Mouse (Mus musculus) urinary bladder, postnatal 25 days (tissue): ENCODE measurements around the gene Nrxn3.

ENCODE experiments used
- DNase-seq: peaks from one replicate; pipeline ENCODE4 v3.0.0; 2022; ENCODE audit warnings: low spot score

Nrxn3 gene

DNA sequence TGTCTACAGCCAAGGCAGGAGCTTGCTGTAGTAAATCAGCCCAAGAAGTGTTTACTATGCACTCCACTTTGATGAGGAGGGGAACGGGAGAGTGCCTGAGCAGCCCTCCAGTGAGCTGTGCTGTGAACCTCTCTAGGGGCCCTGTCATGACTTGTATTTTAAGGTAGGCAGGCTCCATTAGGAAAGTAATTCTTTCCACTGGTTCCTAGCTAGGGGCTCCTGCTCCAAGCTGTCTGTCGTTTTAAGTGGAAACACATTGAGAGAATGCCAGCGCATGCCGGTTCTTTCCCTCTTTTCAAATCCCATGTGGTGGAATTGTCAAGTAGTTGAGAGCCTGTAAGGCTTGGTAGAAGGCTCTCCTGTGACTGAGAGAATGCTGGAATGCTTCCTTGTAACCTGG, 1091.9 kb downstream of the Nrxn3 start:
- no peak for DNase-seq

DNA sequence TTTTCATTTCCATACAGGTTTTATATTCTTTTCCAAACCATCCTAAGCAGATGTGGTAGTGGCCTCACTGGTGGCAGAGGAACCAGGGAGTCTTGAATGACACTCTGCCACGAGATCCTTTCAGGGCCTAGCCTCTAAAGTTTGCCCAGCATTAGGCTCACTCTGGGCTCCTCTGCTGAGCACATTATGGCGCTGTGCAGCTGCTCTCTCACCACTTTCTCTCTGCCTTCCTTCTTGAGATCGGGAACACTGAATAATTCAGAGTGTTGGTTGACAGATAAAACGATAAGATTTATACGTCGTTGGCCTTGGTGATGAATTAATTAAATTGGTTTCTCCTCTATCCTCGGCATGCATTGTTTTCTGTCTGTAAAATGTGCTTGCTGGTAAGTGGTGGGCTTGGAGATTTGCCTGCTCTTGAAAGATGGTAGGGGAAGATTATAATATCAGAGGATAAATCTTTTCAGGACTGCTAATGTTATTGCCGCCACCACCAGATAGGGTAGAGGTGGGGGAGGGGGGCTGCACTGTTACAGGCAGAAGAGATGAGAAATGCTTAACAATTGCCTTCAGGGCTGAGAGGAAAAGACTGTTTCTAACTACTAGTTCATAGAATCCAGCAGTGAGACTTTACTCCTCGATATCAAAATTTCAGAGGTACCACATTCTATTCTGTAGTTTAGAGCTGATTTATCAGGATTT, 1094.5 kb downstream of the Nrxn3 start:
- no peak for DNase-seq

DNA sequence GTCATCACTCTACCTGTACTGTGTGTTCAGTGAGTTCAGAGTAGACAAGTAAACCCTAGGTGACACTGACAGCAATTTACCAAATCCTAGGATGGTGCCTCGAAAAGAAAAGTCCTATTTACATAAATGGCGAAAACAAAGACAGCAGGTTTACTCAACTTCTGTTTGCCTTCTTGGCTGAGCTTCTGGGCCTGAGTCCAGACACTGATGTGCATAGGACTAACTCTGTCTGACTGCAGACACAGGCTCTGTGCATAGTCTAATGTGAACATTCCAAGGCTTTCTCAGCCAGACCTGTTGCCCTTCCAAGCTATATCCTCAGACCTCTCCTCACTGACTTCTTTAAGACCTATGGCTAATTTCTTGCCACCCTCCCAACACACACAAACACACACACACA, 1095.5 kb downstream of the Nrxn3 start:
- DNase-seq = no peak

DNA sequence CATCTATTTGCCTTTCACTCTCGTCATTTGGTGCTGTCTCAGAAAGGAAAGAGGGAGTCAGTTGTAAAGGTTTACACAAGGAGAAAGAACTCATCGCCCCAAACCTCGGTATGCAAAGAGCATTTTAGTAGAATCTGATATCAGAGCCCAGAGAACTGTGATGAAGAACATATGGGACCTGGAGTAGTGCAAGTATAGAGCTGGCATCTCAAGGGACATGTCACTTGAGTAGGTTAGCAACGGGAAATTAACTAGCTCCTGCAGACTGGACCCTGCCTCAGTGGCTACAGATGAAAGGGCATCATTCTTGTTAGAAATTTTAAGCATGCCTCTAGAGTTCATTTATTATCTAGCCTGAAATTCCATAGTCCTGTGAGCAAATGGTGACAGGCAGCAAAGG, 1099.5 kb downstream of the Nrxn3 start:
- no peak for DNase-seq

DNA sequence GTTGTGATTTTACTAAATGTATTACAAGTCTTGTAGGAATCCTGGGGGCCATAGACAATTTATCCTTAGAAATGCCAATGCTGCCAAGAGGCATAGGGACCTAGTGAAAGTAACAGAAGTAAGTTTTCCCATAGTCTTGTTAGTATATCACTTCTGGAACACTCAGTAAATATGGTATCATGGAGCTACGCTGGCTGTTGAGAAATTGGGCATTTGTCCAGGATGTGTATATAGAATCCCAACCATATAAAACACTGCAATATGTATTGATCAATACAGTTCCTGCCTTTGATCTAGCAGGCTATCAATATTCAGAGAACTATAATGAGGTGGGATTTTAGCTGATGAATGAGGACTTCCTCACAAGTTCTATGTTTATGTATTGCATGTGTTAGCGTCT, 1107.3 kb downstream of the Nrxn3 start:
- DNase-seq = no peak

DNA sequence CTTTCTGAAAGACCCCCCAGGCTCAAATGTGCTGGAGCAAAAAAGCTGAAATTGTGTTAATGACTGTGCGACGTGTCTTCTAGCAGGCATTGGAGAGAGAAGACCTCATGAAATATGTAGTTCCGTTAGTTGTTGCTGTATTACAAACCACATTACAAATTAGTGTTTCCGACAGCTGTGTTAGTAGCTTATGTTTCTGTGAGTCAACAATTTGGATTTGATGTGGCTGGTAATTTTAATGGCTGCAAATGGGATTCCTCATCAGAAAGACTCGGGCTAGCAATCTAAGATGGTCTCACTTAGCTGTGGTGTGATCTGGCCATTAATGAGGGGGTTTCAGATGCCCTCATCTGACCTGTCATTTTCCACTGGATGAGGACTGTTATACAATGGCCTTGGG, 1107.7 kb downstream of the Nrxn3 start:
- DNase-seq = no peak

DNA sequence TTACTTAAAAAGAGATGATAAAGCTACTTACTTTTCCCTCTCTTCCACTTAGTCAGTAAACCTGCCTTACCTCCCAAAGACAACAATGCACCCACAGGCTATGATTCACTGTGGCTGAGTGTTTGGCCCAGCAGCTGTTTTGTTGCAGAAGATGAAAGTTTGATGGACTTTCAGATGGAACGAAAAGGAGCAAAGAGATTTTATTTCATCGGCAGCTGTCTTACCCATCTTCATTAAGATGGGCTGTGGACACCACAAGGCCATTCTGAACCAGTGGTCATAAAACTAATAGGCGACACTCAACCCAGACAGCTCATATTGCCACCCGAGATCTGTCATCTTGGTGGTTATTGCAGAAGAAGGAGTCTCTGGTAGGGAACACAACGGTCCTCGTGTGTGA, 1108.6 kb downstream of the Nrxn3 start:
- no peak for DNase-seq

DNA sequence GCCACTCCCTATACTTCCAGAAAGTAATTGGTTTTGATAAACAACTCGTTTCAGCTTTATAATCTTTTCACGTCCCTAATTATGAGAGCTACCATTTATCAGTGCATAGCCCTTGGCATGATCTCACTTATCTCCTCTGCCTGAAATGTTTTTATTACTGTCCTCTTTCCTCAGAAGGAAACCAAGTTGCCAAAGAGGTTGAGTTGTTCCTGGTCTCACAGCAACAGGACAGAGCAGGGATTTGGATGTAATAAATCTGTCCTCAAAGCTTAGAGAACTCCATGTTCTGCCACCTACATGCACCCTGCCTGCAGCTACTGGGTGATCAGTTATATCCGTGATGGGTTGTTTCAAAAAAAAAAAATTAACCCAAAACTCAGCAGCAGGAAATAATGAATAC, 1113.6 kb downstream of the Nrxn3 start:
- no peak for DNase-seq

DNA sequence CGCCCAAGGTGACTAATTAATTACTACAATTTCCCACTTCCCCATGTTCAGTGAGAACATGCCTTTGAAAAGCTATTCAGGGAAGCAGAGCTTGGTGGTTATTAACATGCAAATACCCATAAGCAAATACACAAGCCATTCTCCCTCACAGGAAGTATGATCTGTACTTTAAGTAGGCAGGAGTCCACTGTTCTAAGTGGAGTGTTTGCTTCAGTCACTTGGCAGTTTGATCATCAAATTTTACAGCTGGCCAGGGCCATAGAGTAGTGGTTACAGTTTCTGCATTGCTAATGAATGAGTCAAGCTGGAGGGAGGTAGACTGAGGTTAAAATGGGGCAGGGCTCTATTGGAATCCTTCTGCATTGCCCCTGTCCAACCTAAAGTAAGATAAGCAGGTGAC, 1120.2 kb downstream of the Nrxn3 start:
- DNase-seq = no peak

DNA sequence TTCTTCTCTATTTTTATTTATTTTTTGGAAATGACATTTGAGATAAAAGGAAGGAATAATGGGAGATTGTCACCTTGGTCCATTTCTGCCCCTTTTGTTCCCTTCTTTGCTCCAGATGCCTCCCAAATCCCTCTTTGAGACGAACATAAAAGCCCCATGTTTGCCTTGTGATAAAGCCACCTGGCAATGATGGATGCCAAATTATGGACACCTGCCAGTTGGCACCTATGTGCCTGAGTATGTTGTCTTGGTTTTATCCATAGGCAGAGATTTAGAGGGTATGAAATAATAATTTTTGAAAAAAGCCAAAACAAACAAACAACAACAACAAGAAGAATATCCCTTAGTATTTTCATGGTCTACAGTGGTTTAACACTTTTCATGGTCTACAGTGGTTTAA, 1125.4 kb downstream of the Nrxn3 start:
- no peak for DNase-seq

DNA sequence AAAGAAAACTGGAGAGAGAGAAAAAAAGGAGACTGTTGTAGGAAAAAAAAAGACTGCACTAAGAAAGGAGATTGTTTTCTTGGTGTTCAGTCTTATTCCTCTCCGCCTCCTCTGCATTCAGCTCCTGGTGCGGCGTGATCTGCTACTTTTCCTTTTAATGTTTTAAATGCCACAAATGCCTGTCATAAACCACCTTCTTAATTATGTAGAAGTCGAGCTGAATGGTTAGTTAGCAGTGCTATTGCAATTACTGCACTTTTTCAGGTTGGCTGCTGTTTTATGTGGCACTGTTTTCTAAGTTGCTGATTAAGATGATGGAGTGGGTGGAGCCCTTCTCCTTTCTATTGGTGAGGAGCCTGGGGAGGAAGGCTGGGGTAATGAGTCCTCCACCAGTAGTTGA, 1131.7 kb downstream of the Nrxn3 start:
- DNase-seq = no peak

DNA sequence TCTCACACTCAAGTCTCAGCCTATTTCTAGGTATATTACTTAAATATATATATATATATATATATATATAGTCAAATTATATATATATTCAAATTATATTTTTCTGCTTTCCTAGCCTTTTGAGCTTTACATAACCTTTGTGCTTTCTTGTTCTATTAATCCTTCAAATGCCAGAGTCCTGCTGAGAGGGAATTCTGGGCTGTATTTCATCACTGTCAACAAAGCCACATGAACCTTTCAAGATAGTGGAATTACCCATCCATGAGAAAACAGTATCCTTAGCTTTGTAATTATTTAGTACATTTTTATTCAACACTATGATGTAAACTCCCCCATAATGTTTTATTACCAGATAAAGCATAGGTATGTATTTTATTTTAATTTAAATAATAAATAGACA, 1144.4 kb downstream of the Nrxn3 start:
- DNase-seq = no peak

DNA sequence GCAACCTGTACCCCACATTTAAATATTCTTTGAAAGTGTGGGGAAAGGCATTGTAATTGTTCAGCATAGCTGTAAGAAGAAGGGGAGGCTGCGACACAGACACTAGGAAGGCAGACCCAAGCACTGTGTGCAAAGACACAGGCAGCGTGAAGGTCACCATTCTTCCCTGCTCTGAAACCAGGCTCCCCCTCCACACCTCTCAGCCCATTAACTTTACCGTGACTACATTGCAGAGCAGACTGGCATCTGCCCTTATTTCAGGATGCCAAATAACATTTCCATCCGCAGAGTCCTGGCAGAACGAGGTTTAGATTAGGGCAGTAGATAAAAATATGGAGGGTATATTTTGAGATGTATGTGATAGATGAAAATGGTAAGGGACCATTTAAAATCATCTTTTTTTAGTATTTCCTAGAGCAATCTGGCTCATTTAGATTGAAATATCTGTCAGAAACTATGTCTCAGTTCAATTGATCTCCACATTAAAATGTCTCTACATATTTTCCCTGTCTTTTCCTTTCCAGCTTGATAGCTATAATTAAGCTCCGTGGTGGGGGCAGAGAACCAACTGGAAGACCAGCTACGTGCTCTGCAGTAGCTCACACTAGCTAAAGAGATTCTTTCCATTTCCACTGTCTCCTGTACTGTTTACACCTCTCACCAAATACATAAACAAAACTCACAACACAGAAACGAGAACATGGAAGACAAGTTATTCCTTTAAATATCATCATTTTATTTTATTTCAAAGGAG, 1160.1 kb downstream of the Nrxn3 start:
- no peak for DNase-seq

DNA sequence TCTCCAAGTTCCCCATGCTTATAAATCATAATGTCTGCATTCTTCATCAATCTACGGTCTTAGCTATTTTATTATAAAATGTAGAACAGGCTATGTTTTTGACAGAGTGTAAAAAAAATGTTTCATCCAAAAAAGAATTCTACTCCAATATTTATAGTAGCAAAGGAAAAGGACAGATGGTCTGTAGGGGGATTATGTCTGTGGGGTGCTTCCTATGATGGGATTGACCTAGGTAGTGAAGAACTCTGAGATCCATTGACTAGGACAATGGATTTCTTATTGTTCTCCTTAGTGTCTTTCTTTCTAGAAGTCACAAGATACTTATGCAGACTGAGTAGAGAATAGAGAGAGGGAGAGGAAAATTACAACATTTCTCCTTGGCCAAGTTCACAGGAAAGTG, 1161.9 kb downstream of the Nrxn3 start:
- no peak for DNase-seq

DNA sequence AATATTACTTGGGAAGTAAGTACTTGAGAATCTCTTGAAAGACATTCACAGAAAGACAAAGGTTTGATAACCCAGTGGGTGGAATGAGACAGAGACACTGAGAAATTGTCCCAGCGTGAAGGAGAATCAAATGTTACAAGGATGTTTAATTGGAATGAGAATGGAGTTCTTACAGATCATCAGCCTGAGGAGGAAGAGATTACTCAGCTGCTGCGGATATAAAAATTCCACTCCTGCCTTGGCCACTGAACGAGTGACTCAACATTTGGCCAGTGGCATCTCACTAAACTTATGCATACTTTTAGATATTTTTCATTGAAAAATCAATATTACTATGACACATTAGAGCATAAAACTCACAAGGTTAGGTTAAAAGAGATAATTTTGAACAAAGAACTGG, 1166.0 kb downstream of the Nrxn3 start:
- no peak for DNase-seq

DNA sequence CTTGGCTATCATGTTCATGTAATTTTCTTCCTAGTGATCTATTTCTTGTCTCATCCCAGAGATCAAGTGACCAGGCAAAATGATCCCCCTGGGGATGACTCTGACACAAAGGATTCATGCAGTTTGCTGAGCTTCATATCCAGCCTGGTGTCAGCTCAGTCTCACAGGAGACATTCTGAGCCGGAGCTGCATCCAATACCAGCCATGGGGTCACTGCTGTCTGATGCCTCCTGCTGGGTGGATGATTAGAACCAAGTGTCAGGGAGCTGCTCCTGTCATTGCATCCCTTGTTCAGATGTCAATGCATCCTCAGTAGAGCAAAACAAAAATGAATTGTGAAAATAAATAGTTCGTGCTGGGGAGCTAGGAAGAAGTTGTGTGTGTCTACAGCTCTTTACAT, 1174.2 kb downstream of the Nrxn3 start:
- DNase-seq = no peak

DNA sequence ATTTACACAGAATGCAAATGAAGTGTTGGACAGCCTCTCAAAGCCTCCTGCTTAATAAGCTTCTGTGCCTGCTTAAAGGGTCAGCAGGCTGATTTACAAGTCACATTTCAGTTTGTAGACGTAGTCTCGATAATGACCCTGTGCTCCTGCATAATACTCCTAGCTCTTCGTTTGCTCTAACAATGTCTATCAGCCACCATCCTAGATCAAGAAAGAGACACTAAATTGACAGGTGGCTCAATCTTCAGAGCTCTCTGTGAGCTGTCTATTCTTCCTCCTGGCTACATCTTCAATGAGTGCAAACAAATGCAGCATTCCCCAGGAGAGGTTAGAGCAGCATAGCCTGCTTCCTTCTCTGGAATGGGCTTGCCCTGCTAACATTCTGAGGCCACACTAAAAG, 1186.9 kb downstream of the Nrxn3 start:
- no peak for DNase-seq

DNA sequence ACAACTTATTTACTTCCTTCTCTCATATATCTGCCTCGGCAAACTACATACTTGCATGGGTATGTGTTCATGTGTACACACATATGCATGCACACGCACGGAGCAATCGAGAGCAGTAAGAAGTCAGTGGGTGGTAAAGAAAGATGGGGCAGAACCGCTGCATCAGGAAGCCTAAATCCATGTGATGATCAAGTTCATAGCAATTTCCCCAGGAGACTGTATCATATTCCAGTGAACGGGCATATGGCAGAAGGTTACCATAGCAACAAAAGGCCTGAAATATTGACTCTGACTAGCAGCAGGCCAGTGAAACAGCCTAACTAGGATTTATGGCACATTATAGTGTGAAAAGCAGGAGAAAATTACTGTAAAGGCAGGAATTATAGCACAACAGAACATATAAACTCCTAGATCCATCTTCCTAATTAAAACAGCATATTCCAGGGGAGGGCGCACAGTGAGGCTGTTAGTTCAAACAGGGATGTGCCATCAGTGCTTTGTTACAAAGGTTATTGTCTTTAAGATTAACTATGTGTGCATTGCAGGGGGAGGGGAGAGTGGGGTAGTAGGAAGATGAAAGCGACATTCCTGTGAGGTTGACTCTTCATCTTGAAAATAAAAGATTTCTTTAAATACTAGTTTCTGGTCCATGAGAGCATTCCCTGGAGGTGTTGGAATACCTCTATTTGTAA, 1195.6 kb downstream of the Nrxn3 start:
- DNase-seq = no peak

DNA sequence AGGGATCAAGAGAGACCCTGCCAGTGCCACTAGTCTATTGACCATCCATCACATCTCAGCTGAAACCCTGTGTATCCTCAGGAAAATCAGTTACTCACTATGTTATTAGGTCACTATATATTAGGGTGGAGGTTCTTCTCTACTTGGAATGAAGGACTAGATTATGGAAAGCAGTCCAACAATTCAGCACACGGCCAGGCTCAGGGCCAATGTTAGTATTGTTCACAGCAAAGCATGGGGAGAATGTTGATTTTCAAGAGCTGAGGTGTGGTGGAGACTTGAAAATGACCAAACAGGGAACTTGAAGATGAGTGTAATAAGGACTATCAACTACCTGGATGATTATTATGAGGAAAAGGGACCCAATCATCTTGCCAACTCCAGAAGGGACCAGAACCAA, 1209.7 kb downstream of the Nrxn3 start:
- DNase-seq = no peak

DNA sequence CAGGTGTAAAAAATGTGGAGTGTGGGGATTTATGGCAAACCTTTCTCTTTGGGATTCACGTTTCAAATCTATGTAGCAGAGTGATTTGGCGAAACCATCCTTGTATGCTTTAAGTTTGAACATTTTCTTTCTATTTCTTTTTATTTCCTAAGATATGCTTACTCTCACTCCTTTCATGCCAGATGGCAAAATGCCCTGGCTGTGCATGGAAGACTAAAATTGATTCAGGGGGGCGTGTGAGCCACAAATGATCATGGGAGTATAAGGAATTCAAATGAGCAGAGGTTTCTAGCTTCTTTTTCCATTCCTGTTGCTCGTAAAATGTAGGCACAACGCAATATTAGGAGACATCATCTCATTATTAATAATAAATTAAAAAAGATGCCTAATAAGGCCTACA, 1211.0 kb downstream of the Nrxn3 start:
- DNase-seq = no peak

DNA sequence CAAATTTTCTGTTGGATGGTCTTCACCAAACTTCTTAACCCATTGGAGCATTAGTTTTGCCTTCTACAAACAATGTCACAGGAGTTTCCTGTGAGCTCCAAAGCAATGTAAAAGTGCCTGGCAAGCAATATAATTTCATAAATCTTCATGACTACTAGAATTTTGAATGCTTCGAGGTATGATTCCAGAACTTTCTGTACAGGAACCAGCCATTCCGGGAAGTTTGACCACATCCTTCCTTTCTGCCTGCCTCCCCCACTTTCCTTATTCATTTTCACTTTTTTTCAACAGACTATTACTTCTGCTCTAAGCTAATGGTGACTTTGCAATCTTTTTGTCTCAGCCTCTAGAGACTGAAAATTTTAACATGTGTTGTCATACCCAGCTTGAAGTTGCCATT, 1218.1 kb downstream of the Nrxn3 start:
- DNase-seq = no peak

DNA sequence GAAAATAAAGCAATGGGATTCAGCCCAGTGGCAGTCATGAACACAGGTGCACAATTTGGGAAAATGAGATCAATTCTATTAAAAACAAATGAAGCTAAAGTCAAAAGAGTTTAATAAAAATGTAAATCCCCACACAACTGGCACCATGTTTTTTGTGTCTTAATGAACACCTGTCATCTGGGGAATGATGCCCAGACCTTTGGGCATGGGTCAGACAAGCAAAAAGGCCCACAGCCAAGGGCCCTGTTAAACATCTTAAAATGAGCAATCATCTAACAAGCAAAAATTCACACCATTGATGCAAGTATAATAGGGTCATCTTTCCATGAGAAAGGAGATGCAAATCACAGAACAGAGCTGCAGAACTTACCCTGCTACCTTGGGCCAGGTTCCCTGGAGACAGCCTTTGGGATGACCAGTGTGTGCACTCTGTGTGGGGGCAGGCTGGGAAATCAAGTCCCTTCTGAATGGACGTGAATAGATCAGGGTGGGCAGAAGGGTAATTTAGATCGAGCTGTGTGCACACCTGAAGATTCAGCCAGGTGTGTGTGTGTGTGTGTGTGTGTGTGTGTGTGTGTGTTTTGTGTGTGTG, 1223.3 kb downstream of the Nrxn3 start:
- no peak for DNase-seq

DNA sequence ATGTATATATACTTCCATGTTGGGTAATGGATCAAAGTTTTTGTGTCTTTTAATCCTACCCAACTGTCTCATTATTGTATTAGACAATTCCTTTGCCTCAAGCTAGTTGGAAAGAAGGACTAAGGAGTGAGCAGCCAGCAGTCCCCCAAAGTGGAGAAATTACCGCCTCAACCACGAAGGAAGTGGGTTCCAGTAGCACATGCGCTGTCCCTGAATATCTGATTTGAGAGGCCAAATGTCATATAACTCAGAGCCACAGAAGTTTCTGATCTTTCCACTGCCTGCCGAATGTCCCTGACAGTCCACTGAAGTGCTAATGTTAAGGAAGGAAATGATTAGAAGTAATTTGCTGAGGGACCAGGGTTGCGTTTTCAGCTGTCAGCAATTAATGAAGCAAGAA, 1223.8 kb downstream of the Nrxn3 start:
- DNase-seq = no peak
